Mouse (Mus musculus): ENCODE data around the gene Olfr585.

Gene Olfr585

GRCm38 (mm10) chr7:103097420-103097819, at the start of gene Olfr585:
TSS of gene Olfr585 (plus strand) at chr7:103097720.
- DNase-seq (ENCODE audit: low spot score in 2 of 2), result no peak

- no peak for DNase-seq (ENCODE audit: low spot score in 2 of 2)
Measured at GRCm38 (mm10) chr7:103051000-103051399, 46.5 kb upstream of the Olfr585 start, which contains the start of gene Olfr583. TSS of gene Olfr583 (plus strand) at chr7:103051300.

GRCm38 (mm10) chr7:103081585-103081984, 15.9 kb upstream of the Olfr585 start, which contains the start of gene Olfr584:
TSS of gene Olfr584 (plus strand) at chr7:103081885.
- DNase-seq (ENCODE audit: low spot score in 2 of 2), result no peak

GRCm38 (mm10) chr7:103119406-103119805, 21.9 kb downstream of the Olfr585 start:
- no peak for DNase-seq (ENCODE audit: low spot score in 2 of 2)

- no peak for DNase-seq (ENCODE audit: low spot score in 2 of 2)
Measured at GRCm38 (mm10) chr7:103125538-103125937, 28.0 kb downstream of the Olfr585 start, which contains the start of gene Olfr586. TSS of gene Olfr586 (minus strand) at chr7:103125638.

GRCm38 (mm10) chr7:103140579-103140978, 43.1 kb downstream of the Olfr585 start, which contains the start of gene Olfr588-ps1:
TSS of gene Olfr588-ps1 (plus strand) at chr7:103140879.
- DNase-seq (ENCODE audit: low spot score in 2 of 2), result no peak
